Mouse (Mus musculus) liver, embryonic 11.5 days (tissue): ENCODE measurements around the gene Nfkb1. TPM values are rescaled to one million over a fixed set of nuclear protein-coding genes. Genes with fewer than 3 reads are reported as not detected.

Experiments
- ATAC-seq: fragments of 200-750 bp; cut with Nextera tagmentation; replicated peaks from 2 replicates; pipeline ENCODE4 v1.8.0; 2017; ENCODE audit warnings: moderate number of reproducible peaks, mild to moderate bottlenecking, moderate TSS enrichment, moderate library complexity; ENCODE audit not compliant: low FRiP score
- DNase-seq: peaks from one replicate; pipeline ENCODE4 v3.0.0-alpha.2; 2017; ENCODE audit warnings: low spot score
- H3K27ac ChIP-seq: fragments of 300-500 bp; sonication (generic); 2 replicates; pipeline ENCODE4 v1.5.1; 2014; ENCODE audit warnings: mild to moderate bottlenecking, low read depth, low read length, control low read depth
- H3K27me3 ChIP-seq: fragments of 300-500 bp; sonication (generic); replicated peaks from 2 replicates; pipeline ENCODE4 v1.6.1; 2014; ENCODE audit warnings: low read length, mixed read lengths; ENCODE audit not compliant: control insufficient read depth, insufficient read depth
- H3K36me3 ChIP-seq: fragments of 300-500 bp; sonication (generic); 2 replicates; pipeline ENCODE4 v1.6.1; 2014; ENCODE audit warnings: mild to moderate bottlenecking, low read length, moderate library complexity, mixed read lengths; ENCODE audit not compliant: control insufficient read depth, insufficient read depth
- H3K4me1 ChIP-seq: fragments of 300-500 bp; sonication (generic); replicated peaks from 2 replicates; pipeline ENCODE4 v1.6.1; 2014; ENCODE audit warnings: low read length, mixed read lengths; ENCODE audit not compliant: control insufficient read depth, insufficient read depth
- H3K4me2 ChIP-seq: fragments of 300-500 bp; sonication (generic); 2 replicates; pipeline ENCODE4 v1.6.1; 2014; ENCODE audit warnings: mild to moderate bottlenecking, control low read depth, moderate library complexity
- H3K4me3 ChIP-seq: fragments of 300-500 bp; sonication (generic); 2 replicates; pipeline ENCODE4 v1.5.1; 2014; ENCODE audit warnings: low read depth, low read length, control low read depth
- H3K9ac ChIP-seq: fragments of 300-500 bp; sonication (generic); 2 replicates; pipeline ENCODE4 v1.6.1; 2014; ENCODE audit warnings: low read depth, low read length, control low read depth
- H3K9me3 ChIP-seq: fragments of 300-500 bp; sonication (generic); 2 replicates; pipeline ENCODE4 v1.6.1; 2016; ENCODE audit warnings: low read length, inconsistent platforms, mixed read lengths; ENCODE audit not compliant: control insufficient read depth
- WGBS: fragments of 180-500 bp; shearing (Covaris S2); extraction: QIAGEN DNeasy Blood & Tissue Kit; methylation state at CpG from one replicate; pipeline ENCODE4 v1.1.7; 2014; 5-methylcytosine and 5-hydroxymethylcytosine counted together
- polyA plus RNA-seq: library from polyadenylated mRNA; unstranded; fragments of >200 nt; fragmentation: Nextera tagmentation; extraction: Ambion mirVana; gene quantifications from 2 replicates; pipeline ENCODE4 v1.2.1, GENCODE M21; 2014

Gene Nfkb1
- polyA plus RNA-seq, 1 experiment from 2014 or later: 27.8 TPM

- Histone ChIP-seq H3K4me3 (no peak overlapping the region), H3K36me3 (no peaks in the 10 kb centered on the region), H3K4me1 (no peaks in the 10 kb centered on the region), H3K27ac (no peak overlapping the region), H3K9ac (no peak overlapping the region), H3K9me3 (no peaks in the 10 kb centered on the region), H3K4me2 (no peak overlapping the region), H3K27me3 (no peaks in the 10 kb centered on the region)
- DNase-seq (no peak), ATAC-seq (no peak)
- WGBS: 88% methylated on average over 4 of the region's 4 CpGs
Observed at GRCm38 (mm10) chr3:135711613-135712012, 20.3 kb upstream of the Nfkb1 start.

- ATAC-seq (no peak), DNase-seq (no peak)
- no peak overlapping the region for H3K4me3 ChIP-seq
- no peaks in the 10 kb centered on the region for H3K4me1 ChIP-seq
- H3K9me3 ChIP-seq: no peaks in the 10 kb centered on the region
- H3K27me3 ChIP-seq: no peaks in the 10 kb centered on the region
- no peaks in the 10 kb centered on the region for H3K36me3 ChIP-seq
- H3K4me2 ChIP-seq: no peak overlapping the region
- H3K27ac ChIP-seq: no peak overlapping the region
- no peak overlapping the region for H3K9ac ChIP-seq
- WGBS: 75% methylated on average over 9 of the region's 9 CpGs
Observed at GRCm38 (mm10) chr3:135711040-135711570, 19.8 kb upstream of the Nfkb1 start.

GRCm38 (mm10) chr3:135703307-135703706, 12.0 kb upstream of the Nfkb1 start:
- no peaks in the 10 kb centered on the region for H3K27me3 ChIP-seq
- peaks cover 9% of the 10 kb centered on the region; the same call in 1 of the 2 replicates for H3K4me1 ChIP-seq
- no peak overlapping the region for H3K4me2 ChIP-seq
- no peaks in the 10 kb centered on the region for H3K36me3 ChIP-seq
- no peaks in the 10 kb centered on the region for H3K9me3 ChIP-seq
- no peak for DNase-seq
- no peak overlapping the region for H3K27ac ChIP-seq
- no peak for ATAC-seq
- WGBS: 63% methylated on average over 2 of the region's 2 CpGs
- no peak overlapping the region for H3K9ac ChIP-seq
- no peak overlapping the region for H3K4me3 ChIP-seq

- H3K4me2 ChIP-seq: no peak overlapping the region
- no peak for ATAC-seq
- H3K27ac ChIP-seq: no peak overlapping the region
- H3K9ac ChIP-seq: no peak overlapping the region
- no peaks in the 10 kb centered on the region for H3K9me3 ChIP-seq
- H3K36me3 ChIP-seq: no peaks in the 10 kb centered on the region
- 76% methylated on average over 5 of the region's 5 CpGs for WGBS
- H3K4me3 ChIP-seq: no peak overlapping the region
- no peak for DNase-seq
- no peaks in the 10 kb centered on the region for H3K27me3 ChIP-seq
- peaks cover 9% of the 10 kb centered on the region; the same call in 1 of the 2 replicates for H3K4me1 ChIP-seq
Observed at GRCm38 (mm10) chr3:135702658-135703057, 11.3 kb upstream of the Nfkb1 start.

- Histone ChIP-seq H3K27ac (no peak overlapping the region), H3K4me2 (no peak overlapping the region), H3K36me3 (no peaks in the 10 kb centered on the region), H3K27me3 (no peaks in the 10 kb centered on the region), H3K4me1 (peaks cover 26% of the 10 kb centered on the region), H3K9ac (no peak overlapping the region), H3K9me3 (no peaks in the 10 kb centered on the region), H3K4me3 (no peak overlapping the region)
- ATAC-seq: no peak
- DNase-seq: no peak
- WGBS: 52% methylated on average over 10 of the region's 10 CpGs
Observed at GRCm38 (mm10) chr3:135699523-135700264, 8.3 kb upstream of the Nfkb1 start.

GRCm38 (mm10) chr3:135698466-135698975, 7.2 kb upstream of the Nfkb1 start:
- Histone ChIP-seq H3K4me3 (no peak overlapping the region), H3K27me3 (no peaks in the 10 kb centered on the region), H3K27ac (no peak overlapping the region), H3K4me1 (peaks cover 26% of the 10 kb centered on the region), H3K9ac (no peak overlapping the region), H3K36me3 (no peaks in the 10 kb centered on the region), H3K4me2 (no peak overlapping the region), H3K9me3 (no peaks in the 10 kb centered on the region)
- WGBS: 62% methylated on average over 12 of the region's 12 CpGs
- no peak for ATAC-seq
- DNase-seq: no peak

- Histone ChIP-seq H3K27ac (no peak overlapping the region), H3K36me3 (no peaks in the 10 kb centered on the region), H3K4me2 (peak overlapping the region; percentile 31; the same call in 1 of the 2 replicates), H3K27me3 (no peaks in the 10 kb centered on the region), H3K9me3 (no peaks in the 10 kb centered on the region), H3K9ac (no peak overlapping the region), H3K4me1 (peaks cover 27% of the 10 kb centered on the region), H3K4me3 (no peak overlapping the region)
- peak; percentile 92 for ATAC-seq
- WGBS: 43% methylated on average over 8 of the region's 8 CpGs
- no peak for DNase-seq
Observed at GRCm38 (mm10) chr3:135696262-135696661, 4.9 kb upstream of the Nfkb1 start.

GRCm38 (mm10) chr3:135692999-135693398, 1.7 kb upstream of the Nfkb1 start:
- H3K4me3 ChIP-seq: no peak overlapping the region
- H3K27ac ChIP-seq: no peak overlapping the region
- no peak overlapping the region for H3K9ac ChIP-seq
- 31% methylated on average over 3 of the region's 3 CpGs for WGBS
- H3K4me2 ChIP-seq: no peak overlapping the region
- H3K36me3 ChIP-seq: no peaks in the 10 kb centered on the region
- ATAC-seq (no peak), DNase-seq (no peak)
- H3K9me3 ChIP-seq: no peaks in the 10 kb centered on the region
- no peaks in the 10 kb centered on the region for H3K27me3 ChIP-seq
- peaks cover 35% of the 10 kb centered on the region for H3K4me1 ChIP-seq
